Mouse (Mus musculus) lung, adult 2 months (tissue): ENCODE measurements around the gene Cul5. TPM values are rescaled to one million over a fixed set of nuclear protein-coding genes. Genes with fewer than 3 reads are reported as not detected.

Experiments used
- DNase-seq: peaks from one replicate; pipeline ENCODE4 v3.0.0; 2022
- H3K4me1 ChIP-seq: fragments of 200-500 bp; 2 replicates; pipeline ENCODE4 v1.6.1; 2011; ENCODE audit warnings: low read length; ENCODE audit not compliant: control insufficient read depth, insufficient read depth
- H3K4me3 ChIP-seq: fragments of 200-500 bp; replicated peaks from 2 replicates; pipeline ENCODE3; 2011; ENCODE audit warnings: low read depth, mild to moderate bottlenecking, control low read depth, low read length; ENCODE audit errors: extremely low read depth
- CTCF ChIP-seq: fragments of 200-500 bp; IDR thresholded peaks from 2 replicates; pipeline ENCODE4 v1.5.1; 2011; ENCODE audit warnings: mild to moderate bottlenecking, low read length, control low read depth; ENCODE audit not compliant: insufficient read depth
- POLR2A ChIP-seq: fragments of 200-500 bp; IDR thresholded peaks from 2 replicates; pipeline ENCODE4 v1.6.1; 2011; ENCODE audit warnings: low read depth, mild to moderate bottlenecking, control low read depth, low read length, borderline replicate concordance; ENCODE audit errors: extremely low read depth
- WGBS: fragments of 180-500 bp; shearing (Covaris S2); methylation state at CpG from one replicate; pipeline ENCODE4 v1.1.7; 2018; 5-methylcytosine and 5-hydroxymethylcytosine counted together
- polyA plus RNA-seq: library from polyadenylated mRNA; depleted of rRNA; stranded (reverse); fragments of >200 nt; gene quantifications from 2 replicates; pipeline ENCODE4 v1.2.3, GENCODE M21; 2012; rRNA removed

Cul5 gene
- polyA plus RNA-seq, result 4.5 and 4.7 TPM in 2 replicates

DNA sequence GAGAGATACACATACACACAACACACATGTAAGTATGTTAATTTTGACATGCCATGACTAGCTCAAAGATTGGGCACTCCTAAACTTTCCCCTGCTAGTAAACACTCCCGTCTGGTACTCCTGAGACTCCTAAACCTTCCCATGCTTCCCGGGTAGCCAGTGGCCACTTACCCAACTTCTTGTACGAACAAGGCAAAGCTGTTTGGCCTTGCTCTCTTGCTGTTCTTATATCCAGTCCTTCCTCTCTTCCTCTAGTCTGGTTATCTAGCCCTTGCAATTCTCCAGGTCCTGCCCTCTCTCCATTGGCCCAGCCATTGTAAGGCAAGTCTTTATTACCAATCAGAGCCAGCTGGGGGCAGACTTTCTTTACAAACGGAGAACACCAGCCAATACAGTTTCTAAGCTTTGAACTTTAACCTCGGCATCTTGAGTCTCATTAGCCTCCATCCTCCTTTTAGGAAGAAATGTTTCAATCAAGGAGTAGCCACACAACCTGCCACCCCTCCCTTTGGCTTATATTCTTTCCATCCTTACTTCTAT, at the start of gene Cul5:
Cul5 (minus strand) TSS at position 335 of the 540 bp plus-strand sequence.
- 49% methylated on average over 5 of the region's 5 CpGs for WGBS
- H3K4me3 ChIP-seq, result no peak within 1 kb of the TSS
- peaks cover 2% of the 10 kb centered on the region; the same call in 1 of the 2 replicates for H3K4me1 ChIP-seq
- peak; percentile 20 for DNase-seq
- TF ChIP-seq CTCF, result no peak
- no peak for TF ChIP-seq POLR2A

GRCm38 (mm10) chr9:53705992-53706696, 36.3 kb upstream of the Cul5 start, which contains the start of gene Rab39:
TSS of gene Rab39 (minus strand) at chr9:53706232.
- 1% methylated on average over 49 of the region's 49 CpGs for WGBS
- DNase-seq, result peak; percentile 25
- no peaks in the 10 kb centered on the region; the same call in 1 of the 2 replicates for H3K4me1 ChIP-seq
- H3K4me3 ChIP-seq, result peak within 1 kb of the TSS; percentile 47
- TF ChIP-seq POLR2A (no peak), CTCF (no peak)

DNA sequence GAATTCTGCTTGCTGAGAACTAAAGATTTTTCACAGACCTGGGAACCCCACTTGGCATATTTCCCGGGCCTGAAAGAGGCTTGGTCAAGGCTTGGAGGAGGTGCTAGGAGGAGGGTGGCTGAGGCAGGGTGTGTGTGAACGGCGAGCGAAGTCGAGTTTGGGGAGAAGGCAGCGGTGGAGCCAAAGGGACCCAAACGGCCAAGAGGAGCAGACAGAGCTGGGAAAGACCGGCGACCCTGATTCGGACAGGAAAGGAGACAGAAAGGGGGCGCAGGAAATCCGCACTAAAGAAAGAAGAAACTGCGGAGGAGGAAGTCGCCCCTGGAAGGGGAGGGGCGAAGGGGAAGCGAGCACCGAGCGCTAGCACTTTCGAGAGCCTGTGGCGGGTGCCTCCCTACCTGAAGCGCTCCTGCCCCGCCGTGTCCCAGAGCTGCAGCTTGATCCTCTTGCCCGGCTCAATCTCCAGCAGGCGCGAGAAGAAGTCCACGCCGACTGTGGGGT, 35.7 kb upstream of the Cul5 start:
- Histone ChIP-seq H3K4me1 (no peaks in the 10 kb centered on the region; the same call in 1 of the 2 replicates), H3K4me3 (peak overlapping the region; percentile 47)
- no peak for DNase-seq
- WGBS, result 2% methylated on average over 23 of the region's 28 CpGs
- TF ChIP-seq POLR2A (no peak), CTCF (no peak)

GRCm38 (mm10) chr9:53702991-53703390, 33.2 kb upstream of the Cul5 start:
- 84% methylated on average over 1 of the region's 1 CpGs for WGBS
- no peaks in the 10 kb centered on the region; the same call in 1 of the 2 replicates for H3K4me1 ChIP-seq
- TF ChIP-seq CTCF (no peak), POLR2A (no peak)
- no peak overlapping the region for H3K4me3 ChIP-seq
- no peak for DNase-seq

DNA sequence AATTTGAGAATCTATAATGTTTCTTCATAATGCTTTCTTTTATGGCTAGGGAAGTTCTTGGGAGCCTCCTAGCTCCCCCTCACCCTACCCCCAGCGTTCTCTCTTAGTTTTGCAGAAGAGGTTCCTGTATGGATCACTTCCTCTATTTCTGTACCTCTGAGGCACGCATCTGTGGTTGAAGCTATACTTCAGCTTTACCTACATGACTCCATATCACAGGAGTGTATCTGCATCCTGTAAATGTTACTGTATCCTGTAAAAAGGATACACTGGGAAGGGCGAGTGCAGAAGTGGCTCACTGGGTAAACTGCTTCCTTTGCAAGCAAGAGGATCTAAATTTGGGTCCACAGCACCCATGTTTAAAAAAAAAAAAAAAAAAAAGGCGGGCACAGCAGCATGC, 30.7 kb upstream of the Cul5 start:
- WGBS, result 36% methylated on average over 4 of the region's 4 CpGs
- TF ChIP-seq POLR2A (no peak), CTCF (no peak)
- no peak overlapping the region for H3K4me3 ChIP-seq
- no peaks in the 10 kb centered on the region for H3K4me1 ChIP-seq
- no peak for DNase-seq

GRCm38 (mm10) chr9:53695846-53696245, 26.0 kb upstream of the Cul5 start:
- WGBS, result 73% methylated on average over 5 of the region's 5 CpGs
- DNase-seq, result no peak
- Histone ChIP-seq H3K4me1 (no peaks in the 10 kb centered on the region), H3K4me3 (no peak overlapping the region)
- TF ChIP-seq CTCF (no peak), POLR2A (no peak)

DNA sequence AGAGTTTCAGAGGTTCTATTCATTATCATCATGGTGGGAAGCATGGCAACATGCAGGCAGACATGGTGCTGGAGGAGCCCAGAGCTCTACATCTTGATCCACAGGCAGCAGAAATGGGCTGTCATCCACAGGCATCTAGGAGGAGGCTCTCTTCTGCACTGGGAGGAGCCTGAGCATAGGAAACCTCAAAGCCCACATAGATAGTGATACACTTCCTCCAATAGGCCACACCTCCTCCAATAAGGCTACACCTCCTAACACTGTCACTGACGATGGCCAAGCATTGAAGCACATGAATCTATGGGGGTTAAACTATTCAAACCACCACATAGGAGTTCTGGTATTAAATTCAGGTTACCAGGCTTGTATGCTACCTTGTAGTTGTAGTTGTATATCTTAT, 23.9 kb upstream of the Cul5 start:
- DNase-seq, result no peak
- no peak overlapping the region for H3K4me3 ChIP-seq
- WGBS, result 70% methylated on average over 1 of the region's 1 CpGs
- no peak for TF ChIP-seq POLR2A
- no peak for TF ChIP-seq CTCF
- no peaks in the 10 kb centered on the region for H3K4me1 ChIP-seq

DNA sequence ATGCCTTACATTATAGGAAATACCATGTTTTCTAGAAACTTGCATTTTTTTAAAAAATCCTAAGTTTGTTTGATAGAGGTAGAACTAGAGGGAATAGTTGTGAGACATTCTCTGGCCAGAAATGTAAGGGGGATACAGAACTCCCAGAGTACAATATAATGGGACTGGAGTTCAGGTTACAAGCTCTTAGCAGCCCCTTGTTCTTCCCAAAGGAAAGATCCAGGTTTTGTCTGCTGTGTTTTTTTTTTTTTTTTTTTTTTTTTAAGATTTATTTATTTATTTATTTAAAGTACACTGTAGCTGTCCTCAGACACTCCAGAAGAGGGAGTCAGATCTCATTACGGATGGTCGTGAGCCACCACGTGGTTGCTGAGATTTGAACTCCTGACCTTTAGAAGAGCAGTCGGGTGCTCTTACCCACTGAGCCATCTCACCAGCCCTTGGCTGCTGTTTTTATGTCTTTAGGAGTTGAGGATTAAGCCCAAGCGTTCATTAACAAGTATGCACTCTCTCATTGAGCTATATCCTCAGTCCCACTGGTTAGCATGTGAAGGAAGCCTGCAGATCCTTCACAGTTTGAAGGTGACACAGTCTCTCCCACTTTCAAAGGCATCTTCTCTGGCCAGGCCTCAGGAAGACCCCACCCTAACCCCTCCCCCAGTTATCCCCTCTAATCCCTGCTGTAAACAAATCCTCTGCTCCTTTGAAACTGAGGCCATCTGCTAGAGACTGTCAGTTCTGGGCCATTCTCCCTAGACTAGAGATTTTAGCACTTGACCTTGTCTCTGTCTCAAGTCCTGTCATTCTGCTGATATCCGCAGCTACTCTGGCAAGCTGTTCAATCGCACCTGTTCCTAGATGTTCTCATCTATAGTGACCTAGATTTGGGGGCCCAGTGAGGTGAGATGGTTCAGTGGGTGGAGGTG, 22.2 kb upstream of the Cul5 start:
- TF ChIP-seq POLR2A (no peak), CTCF (no peak)
- DNase-seq, result no peak
- WGBS, result 38% methylated on average over 7 of the region's 7 CpGs
- no peak overlapping the region for H3K4me3 ChIP-seq
- H3K4me1 ChIP-seq, result no peaks in the 10 kb centered on the region

DNA sequence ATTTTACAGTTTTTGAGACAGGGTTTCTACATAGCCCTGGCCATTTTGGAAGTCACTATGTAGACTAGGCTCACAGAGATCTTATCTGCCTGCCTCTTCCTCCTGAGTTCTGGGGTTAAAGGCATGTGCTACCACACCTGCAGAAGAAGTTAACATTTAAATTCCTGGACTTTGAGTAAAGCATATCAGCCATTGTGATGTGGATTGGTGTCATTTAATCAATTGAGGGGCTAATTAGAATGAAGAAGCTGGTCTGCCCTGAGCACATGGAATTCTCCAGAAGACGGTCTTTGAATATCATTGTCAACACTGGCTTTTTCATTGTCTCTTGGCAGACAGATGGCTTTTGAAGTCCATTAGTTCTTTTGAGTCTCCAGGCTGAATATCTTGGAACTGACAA, 11.0 kb upstream of the Cul5 start:
- no peak for DNase-seq
- 91% methylated on average over 1 of the region's 1 CpGs for WGBS

DNA sequence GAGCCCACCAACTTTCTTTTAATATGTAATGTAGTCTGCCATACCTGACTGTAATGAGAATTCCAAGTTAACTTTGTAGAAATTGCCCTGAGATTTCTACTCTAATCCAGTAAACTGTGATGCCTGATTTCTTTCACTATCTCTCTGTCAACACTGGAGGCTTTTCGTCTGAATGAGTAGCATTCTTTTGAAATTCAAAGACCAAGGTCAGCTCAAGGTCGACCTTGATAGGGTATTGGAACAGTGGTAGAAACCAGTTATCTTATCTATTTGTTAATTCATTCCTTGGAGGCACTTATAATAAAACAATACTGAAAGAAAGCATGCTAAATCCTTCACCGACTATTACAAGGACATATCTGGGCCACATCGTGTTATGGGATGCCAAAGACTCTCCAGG, 7.1 kb upstream of the Cul5 start:
- Histone ChIP-seq H3K4me3 (no peak overlapping the region), H3K4me1 (no peaks in the 10 kb centered on the region)
- DNase-seq, result no peak
- no peak for TF ChIP-seq CTCF
- no peak for TF ChIP-seq POLR2A
- WGBS, result 55% methylated on average over 4 of the region's 4 CpGs

More for the DNA sequence above, 11.0 kb upstream of the Cul5 start:
- H3K4me1 ChIP-seq, result no peaks in the 10 kb centered on the region
- no peak for TF ChIP-seq CTCF
- TF ChIP-seq POLR2A, result no peak
- no peak overlapping the region for H3K4me3 ChIP-seq
